Mouse (Mus musculus) T-helper 2 cell (primary cell): ENCODE measurements around the gene Entpd8.

Experiments
- in situ Hi-C: fragments of 300-600 bp; cut with MboI, MseI; formaldehyde crosslinking; loops from one replicate; pipeline ENCODE4 v1.15.1; 2025; ENCODE audit warnings: high pct_unique_total_duplicates

Entpd8 gene

DNA sequence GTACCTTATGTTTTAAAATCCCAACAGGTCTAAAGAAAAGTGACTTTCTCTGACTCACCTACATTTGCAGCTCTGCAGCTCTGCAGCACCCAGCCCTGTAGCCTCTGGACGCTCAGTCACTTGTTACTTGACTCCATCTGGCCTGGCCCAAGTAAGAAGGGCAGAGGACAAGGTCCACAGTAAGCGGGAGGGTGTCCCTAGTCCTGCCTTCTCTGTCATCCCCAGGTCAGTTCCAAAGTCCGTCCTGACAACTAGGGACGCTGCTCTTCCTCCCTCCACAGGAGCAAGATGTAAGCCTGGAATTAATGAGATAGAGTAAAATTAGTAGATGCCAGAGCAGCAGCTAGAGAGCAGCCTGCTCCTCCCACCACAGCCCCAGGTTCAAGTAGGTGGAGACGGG is at the start of gene Entpd8:
Gene Entpd8 (plus strand): TSS at position 229 of the 400 bp plus-strand sequence.
- in situ Hi-C loops = no loop called here

DNA sequence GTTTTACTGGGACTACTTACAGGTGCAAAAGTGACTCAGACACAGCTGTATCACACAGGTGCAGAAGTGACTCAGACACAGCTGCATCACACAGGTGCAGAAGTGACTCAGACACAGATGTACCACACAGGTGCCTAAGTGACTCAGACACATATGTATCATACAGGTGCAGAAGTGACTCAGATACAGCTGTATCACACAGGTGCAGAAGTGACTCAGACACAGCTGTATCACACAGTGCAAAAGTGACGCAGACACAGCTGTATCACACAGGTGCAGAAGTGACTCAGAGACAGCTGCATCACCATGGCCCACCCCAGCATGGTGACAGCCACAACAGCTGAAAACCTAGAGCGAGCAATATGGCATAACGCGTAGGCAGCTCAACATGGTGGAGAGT is 45.1 kb upstream of the Entpd8 start:
- in situ Hi-C loops = no loop called here

DNA sequence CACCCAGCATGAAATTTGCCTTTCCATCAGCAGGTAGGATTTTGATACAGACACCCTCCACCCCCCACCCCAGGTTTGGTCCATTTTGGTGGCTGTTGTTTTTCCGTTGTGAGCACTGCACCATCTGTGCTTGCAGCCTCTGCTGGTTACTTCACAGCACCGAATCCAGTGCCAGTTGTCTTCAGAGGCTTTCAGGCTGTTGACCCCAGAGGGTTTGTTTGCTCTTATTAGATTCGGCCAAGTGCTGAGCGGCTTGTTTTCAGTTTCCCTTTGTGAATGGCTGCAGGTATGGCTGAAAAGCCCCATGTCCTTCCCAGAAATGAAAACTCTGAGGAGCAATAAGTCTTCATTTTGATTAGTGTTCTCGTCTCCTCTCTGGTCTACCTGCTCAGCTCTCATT is 40.0 kb upstream of the Entpd8 start:
- in situ Hi-C loops = no loop called here

DNA sequence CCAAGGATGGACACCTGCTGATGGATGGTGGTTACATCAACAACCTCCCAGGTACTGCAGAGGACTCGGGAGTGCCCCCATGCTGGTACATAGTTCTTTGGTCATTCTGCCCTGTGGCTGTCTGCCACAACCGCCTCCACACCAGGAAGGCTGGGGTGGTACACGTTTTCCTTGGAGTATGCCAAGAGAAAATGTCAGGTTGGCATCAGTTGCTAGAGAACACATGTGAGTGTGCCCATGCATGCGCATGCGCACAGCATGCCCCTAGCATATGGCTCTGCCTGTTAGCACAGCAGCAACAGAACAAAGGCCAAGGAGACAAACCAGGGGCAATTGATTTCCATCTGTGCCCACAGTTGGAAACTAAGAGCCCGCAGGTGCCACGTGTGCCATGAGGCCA is 29.2 kb upstream of the Entpd8 start:
- in situ Hi-C loops = no loop called here

DNA sequence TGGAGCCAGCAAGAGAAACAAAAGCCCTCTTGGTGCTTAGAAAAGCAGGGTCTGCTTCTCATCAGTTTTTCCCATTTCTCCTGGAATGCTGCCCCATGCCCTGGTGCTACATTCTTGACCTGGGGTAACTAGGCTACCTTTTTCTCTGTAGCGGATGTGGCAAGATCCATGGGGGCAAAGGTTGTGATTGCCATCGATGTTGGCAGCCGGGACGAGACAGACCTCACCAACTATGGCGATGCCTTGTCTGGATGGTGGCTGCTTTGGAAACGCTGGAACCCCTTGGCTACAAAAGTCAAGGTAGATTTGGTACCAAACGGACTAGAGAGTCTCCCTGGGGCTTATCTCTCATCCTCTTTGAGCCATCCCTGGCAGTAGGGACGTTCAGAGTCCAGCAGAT is 28.7 kb upstream of the Entpd8 start:
- in situ Hi-C loops = no loop called here

DNA sequence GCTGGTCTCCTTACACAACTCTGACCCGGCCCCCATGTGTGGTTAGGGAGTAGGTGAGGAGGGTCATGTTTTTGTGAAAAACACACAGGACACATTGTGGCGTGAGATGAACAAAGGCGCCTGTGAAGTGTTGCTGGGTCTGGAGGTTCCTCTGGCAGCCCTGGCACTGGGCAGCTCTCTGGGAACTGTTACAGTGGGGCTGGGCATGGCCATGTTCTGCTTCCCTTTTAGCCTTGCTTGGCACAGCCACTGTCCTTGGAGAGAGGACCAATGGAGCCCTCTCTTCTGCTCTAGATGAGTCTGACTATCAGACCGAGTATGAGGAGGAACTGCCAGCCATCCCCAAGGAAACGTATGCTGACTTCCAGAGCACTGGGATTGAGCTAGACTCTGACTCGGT is 27.0 kb upstream of the Entpd8 start:
- in situ Hi-C loops = no loop called here

DNA sequence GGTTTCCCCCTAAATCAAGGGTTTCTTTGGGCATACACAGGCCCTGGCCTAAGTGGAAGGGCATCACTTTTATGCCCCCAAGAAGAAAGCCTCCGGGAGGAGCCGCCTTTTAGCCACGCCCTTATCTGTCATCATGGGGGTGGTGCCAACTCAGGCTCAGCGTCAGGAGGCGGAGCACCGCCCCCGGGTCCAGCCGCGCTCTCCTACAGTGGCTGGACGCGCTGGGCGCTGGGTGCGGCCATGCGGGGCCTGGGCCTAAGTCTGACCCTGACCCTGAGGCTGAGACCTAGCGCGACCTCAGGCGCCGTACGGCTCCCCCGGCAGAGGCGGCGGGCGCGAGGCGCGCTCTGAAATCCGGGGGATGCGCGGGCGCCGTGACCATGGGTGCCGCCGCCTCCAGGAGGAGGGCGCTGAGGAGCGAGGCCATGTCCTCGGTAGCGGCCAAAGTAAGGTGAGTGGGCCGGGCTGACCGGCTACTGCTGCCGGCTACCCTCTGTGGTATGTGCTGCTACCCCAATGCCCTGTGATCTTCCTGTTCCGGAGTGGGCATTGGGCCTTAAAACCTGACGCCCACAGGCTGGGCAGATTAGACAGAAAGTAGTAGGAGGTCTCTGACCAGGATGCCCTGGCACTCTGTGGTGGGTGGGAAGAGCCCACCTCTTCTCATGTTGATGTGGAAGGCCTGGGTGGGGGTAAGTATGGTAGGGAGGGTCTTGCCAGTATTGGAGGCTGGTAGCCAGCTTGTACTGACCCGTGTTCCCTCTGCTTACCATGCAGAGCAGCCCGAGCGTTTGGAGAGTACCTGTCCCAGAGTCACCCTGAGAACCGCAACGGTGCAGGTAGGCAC is 25.7 kb upstream of the Entpd8 start, which contains the start of gene Nsmf:
Gene Nsmf (plus strand): TSS at position 135 of the 847 bp plus-strand sequence.
- in situ Hi-C loops = no loop called here

DNA sequence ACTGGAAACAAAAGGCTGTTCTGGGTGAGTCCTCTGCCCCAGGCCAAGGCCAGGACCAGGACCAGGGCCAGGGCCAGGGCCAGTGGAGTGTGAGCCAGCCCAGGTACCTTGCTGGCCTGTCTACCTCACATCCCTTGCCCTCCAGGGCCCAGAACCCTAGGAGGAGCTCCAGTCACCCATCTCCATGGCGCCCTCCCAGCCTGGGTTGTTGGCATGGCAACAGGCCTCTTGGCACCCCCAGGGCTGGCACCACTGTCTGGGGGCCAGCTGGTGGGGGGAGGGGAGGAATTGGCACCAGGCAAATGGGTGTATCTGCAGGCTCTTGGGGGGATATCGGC is 25.1 kb upstream of the Entpd8 start:
- in situ Hi-C loops = no loop called here

DNA sequence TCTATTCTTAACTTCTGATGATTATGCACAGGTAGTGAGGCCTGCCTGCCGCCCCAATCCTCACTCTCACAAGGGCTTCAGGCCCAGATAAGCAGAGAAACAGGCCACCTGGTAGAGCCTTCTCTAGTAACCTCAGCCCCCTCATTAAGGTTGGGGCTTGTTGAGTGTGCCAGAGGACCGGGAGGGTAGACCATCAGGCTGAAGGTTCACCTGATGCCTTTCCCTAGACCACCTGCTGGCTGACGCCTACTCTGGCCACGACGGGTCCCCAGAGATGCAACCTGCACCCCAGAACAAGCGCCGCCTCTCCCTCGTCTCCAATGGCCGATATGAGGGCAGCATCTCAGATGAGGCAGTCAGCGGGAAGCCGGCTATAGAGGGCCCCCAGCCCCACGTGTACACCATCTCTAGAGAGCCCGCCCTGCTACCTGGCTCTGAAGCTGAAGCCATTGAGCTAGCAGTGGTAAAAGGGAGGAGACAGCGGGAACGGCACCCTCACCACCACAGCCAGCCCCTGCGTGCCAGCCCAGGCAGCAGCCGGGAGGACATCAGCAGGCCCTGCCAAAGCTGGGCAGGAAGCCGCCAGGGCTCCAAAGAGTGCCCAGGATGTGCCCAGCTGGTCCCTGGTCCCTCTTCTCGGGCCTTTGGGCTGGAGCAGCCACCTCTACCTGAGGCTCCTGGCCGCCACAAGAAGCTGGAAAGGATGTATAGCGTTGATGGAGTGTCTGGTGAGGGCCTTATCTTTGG is 24.5 kb upstream of the Entpd8 start:
- in situ Hi-C loops = no loop called here

DNA sequence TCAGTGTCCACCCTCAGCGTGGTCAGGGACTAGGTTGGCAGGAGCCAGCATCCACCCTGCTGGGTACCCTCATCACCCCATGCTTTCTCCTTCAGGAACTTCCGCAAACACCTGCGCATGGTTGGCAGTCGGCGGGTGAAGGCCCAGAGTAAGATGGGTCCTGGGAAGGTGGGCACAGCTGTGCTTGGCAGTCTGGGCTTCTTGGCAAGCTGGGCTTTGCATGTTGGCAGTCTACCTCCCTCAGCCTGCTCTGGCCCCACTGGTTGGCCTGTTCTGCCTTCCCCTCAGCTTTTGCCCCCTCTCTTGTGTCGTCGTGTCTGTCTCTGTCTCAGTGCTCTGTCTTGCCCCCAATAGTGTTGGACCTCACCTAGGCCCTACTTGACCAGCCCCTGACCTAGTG is 21.2 kb upstream of the Entpd8 start:
- in situ Hi-C loops = no loop called here

DNA sequence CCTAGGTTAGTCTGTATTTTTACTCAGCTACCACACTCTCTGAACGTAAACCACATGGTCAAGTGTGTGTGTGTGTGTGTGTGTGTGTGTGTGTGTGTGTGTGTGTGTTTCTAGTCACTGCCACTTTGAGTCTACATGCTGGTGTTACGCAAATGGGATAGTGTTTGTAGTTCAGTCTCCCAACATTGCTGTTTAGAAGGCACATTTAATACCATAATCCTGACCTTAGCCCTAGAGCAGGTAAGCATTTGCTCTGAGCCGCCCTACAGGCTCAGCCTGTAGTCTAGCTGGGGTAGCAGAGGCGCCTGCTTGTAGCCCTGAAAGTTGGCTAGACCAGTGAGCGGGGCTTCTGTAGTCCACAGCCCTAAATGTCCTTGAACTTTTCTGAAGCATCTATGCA is 16.6 kb upstream of the Entpd8 start:
- in situ Hi-C loops = no loop called here

DNA sequence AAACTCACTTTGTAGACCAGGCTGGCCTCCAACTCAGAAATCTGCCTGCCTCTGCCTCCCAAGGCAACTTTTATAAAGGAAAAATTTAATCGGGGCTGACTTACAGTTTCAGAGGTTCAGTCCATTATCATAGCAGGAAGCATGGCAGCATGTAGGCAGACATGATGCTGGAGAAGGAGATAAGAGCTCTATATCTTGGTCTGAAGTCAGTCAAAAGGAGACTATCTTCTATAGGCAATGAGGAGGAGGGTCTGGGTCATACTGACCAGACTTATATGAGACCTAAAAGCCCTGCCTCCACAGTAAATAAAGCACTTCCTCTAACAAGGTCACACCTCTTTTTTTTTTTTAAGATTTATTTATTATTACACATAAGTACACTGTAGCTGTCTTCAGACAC is 15.8 kb upstream of the Entpd8 start:
- in situ Hi-C loops = no loop called here

DNA sequence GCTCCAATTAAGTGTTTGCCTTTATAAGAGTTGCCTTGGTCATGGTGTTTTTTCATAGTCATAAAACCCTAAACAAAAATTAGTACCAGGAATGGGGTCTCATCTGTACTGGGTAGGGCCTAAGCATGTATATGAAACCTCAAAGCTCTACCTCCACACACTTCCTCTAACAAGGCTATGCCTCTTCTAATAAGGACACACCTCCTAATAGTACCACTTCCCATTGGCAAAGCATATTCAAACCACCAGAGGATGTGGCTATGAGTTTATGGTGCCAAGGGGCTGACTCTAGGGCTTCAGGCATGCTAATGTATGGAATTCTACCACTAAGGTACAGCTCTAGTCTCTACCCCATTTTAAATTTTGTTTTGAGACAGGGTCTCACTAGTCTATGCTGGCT is 14.6 kb upstream of the Entpd8 start:
- in situ Hi-C loops = no loop called here

DNA sequence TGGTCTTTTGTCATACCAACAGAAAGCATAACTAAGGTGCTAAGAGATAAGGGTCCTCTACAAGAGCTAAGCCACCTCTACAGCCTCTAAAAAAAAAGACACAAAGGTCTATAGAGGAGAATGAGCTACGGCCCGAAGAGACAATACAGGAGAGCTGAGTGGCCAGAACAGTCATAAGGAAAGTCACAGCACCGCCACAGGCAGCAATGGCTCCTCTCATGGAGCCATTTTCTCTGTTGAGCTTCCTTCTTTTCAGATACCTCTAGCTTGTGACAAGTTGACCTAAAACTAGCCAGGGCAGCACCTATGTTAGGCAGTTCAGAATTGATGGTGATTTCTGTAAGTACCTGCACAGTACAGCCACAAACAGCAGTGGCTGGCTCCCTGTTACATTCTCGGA is 13.6 kb upstream of the Entpd8 start:
- in situ Hi-C loops = no loop called here

DNA sequence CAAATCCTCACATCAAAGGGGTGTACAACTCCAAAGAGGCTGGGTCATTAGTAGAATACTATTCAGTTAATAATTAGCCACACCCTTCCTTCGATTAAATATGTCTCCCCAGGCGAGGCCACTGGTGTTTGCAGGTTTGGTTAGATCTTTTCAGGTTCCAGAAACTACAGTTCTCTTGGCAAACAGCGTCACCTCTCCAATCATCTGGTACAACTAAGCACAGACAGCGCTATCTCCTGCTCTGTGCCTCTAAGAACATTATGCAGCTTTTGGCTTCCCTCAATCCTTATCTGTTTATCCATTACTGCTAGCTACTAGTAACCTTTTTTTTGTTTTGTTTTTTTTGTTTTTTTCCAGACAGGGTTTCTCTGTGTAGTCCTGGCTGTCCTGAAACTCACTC is 10.6 kb upstream of the Entpd8 start:
- in situ Hi-C loops = no loop called here

DNA sequence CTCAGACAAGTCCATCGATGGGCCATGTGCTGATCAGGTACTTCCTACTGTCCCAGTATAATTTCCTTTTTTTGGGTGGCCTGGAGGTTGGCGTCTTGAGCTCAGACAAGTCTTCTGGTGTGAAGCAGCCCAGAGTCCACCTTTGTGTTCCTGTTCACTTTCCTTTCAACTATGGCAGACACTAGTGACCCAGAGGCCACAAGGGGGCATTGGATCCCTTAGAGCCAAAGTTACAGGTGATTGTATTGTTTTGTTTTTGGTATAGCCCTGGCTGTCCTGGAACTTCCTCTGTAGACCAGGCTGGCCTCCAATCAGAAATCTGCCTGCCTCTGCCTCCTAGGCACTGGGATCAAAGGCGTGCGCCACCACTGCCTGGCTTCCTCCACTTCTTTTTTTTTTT is 7.7 kb upstream of the Entpd8 start:
- in situ Hi-C loops = no loop called here

DNA sequence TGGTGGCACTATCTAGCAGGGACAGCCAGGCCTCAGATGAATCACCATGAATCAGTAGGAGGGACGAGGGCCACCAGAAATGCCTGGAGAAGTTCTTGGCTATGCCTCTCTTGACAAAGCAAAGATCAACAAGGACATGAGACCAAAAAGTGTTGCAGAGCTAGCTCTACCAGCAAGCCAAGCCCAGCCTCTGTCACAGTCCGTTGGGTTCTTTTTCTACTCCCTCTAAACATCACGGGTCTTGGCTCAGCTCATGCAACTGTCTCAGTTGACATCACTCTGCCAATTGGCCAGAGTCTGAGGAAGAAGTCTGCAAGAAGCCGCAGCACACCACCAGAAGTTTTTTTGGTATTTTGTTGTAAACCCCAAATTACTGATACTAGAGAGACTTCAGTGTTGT is 4.6 kb upstream of the Entpd8 start:
- in situ Hi-C loops = no loop called here

DNA sequence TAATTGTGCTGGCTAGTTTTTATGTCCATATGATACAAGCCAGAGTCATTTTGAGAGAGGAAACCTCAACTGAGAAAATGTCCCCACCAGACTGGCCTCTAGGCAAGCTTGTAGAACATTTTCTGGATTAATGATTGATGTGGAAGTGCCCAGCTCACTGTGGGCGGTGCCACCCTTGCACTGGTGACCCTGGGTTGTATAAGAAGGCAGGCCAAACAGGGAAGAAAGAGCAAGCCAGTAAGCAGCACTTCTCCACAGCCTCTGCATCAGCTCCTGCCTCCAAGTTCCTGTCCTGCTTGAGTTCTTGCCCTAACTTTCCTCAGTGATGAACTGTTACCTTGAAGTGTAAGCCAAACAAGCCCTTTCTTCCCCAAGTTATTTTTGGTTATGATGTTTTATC is 1.1 kb upstream of the Entpd8 start:
- in situ Hi-C loops = no loop called here

DNA sequence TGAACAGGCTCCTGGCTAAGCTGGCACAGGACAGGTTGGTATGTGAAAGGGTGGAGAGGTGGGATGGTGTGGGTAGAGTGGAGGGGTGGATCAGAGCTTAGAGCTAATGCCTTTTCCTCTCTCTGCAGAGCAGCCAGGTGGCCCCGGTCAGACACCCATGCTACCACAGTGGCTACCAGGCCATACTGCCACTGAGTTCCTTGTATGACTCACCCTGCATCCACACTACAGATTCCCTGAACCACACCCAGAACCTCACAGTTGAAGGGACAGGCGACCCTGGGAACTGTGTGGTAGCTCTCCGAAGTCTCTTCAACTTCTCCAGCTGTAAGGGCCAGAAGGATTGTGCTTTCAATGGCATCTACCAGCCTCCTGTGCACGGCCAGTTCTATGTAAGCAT is 3.6 kb downstream of the Entpd8 start:
- in situ Hi-C loops = no loop called here

DNA sequence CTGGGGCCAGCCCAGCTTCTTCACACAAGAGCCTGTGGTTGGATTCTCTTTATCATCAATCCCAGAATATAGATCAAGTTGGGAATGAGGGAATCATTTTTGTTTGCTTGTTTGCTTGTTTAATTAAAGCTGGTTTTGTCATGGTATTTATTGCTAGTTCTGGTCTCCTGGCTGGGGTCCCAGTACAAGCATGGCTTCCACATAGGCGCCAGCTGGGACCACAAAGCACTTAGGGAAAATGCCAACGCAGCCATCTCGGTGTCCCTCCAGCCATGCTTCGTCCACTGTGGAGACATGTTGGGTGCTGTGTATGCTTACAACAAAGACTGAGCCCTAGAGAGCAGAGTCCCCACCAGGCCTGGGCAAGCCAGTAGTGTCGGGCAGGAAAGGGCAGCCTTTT is 5.5 kb downstream of the Entpd8 start:
- in situ Hi-C loops = no loop called here

DNA sequence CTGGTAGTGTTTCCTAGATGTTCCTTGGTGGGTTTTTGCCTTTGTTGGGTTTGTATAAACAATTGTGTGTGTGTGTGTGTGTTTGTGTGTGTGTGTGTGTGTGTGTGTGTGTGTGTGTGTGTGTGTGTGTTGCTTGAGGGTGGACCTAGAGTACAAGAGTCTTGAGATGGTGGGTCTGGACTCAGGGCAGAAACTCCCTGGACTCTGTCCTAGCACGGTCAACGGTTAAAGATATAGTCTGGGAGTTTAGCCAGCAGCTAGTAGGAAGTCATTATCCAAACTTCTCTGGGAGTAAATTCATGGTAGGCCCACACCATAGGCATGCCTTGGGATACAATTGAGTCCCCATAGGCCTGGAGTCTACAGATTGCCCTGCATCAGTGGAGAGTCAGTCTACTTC is 7.7 kb downstream of the Entpd8 start:
- in situ Hi-C loops = no loop called here

DNA sequence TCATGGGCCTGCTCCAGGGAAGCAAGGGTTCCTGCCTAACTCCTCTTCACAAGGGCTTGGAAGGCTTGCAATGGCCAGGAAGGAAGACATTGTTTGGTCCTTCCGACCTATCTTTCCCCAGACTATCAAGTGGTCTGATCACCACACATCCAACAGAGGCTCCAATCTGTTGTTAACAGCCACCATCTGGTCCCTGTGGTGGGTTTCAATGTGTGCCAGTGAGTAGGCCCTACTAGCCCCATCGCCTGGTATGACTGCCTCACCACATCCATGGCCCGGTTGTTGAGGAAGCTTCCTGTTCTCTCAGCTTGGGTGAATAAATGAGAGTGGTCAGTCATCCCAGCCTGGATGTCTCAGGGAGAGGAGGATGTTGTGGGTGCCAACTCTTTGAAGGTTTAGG is 8.5 kb downstream of the Entpd8 start:
- in situ Hi-C loops = no loop called here

DNA sequence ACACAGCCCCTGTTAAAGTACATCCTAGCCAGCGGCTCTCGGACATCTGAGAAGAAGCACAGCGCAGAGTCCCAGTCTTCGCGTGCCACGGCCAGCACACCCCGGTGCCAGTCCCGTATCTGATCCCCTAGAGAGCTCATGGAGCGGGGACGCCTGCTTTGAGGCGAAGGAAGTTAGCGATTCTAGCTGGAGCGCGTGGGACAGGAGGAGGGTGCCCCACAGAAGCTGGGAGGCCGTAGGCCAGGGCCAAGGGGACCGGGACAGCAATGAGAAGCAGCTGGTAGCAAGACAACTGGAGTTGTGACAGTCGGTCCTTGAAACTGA is 14.6 kb downstream of the Entpd8 start:
- in situ Hi-C loops = no loop called here
